Mouse (Mus musculus) heart, adult 2 months (tissue): ENCODE measurements at regions not wholly inside any gene's neighbourhood (a gene's known extent, or its start where the extent isn't known, plus 50 kb on each side); places are given as distances from the start of the nearest gene placed in this dataset.
A peak's percentile ranks its signal among the peaks of the same experiment; 100 is the strongest.

Experiments used
- DNase-seq, 2 experiments: peaks; one replicate each; pipeline ENCODE4 v3.0.0; 2021
- H3K27ac ChIP-seq: fragments of 200-600 bp; 2 replicates; pipeline ENCODE4 v1.8.1; 2022
- H3K27me3 ChIP-seq: fragments of 200-500 bp; 2 replicates; pipeline ENCODE4 v1.6.1; 2012; ENCODE audit warnings: mild to moderate bottlenecking, low read length, inconsistent platforms, mixed read lengths; ENCODE audit not compliant: control insufficient read depth, insufficient read depth
- H3K36me3 ChIP-seq: fragments of 200-500 bp; 2 replicates; pipeline ENCODE4 v1.6.1; 2012; ENCODE audit warnings: low read length, inconsistent platforms; ENCODE audit not compliant: control insufficient read depth, insufficient read depth
- H3K4me1 ChIP-seq: fragments of 200-500 bp; 2 replicates; pipeline ENCODE4 v1.6.1; 2011; ENCODE audit warnings: low read length; ENCODE audit not compliant: control insufficient read depth, insufficient read depth
- H3K4me3 ChIP-seq: fragments of 200-600 bp; 2 replicates; pipeline ENCODE4 v1.8.1; 2022
- H3K79me2 ChIP-seq: fragments of 200-500 bp; replicated peaks from 2 replicates; pipeline ENCODE4 v1.6.1; 2012; ENCODE audit warnings: mild to moderate bottlenecking, inconsistent platforms, low read length, moderate library complexity, mixed read lengths; ENCODE audit not compliant: control insufficient read depth, insufficient read depth
- H3K9ac ChIP-seq: fragments of 200-500 bp; 2 replicates; pipeline ENCODE4 v1.6.1; 2012; ENCODE audit warnings: low read depth, mild to moderate bottlenecking, control low read depth, inconsistent platforms, low read length, mixed read lengths
- CTCF ChIP-seq: fragments of 200-600 bp; IDR thresholded peaks from 2 replicates; pipeline ENCODE4 v1.8.1; 2022; ENCODE audit warnings: antibody characterized with exemption, mild to moderate bottlenecking, moderate library complexity
- EP300 ChIP-seq: fragments of 200-500 bp; IDR thresholded peaks from 2 replicates; pipeline ENCODE4 v1.6.1; 2011; ENCODE audit warnings: low read depth, low read length, control low read depth; ENCODE audit not compliant: insufficient read depth
- POLR2A ChIP-seq: fragments of 200-500 bp; IDR thresholded peaks from 2 replicates; pipeline ENCODE4 v1.6.1; 2011; ENCODE audit warnings: mild to moderate bottlenecking, low read depth, low read length, control low read depth; ENCODE audit not compliant: insufficient read depth
- WGBS: fragments of 180-500 bp; shearing (Covaris S2); methylation state at CpG from one replicate; pipeline ENCODE4 v1.1.7; 2018; 5-methylcytosine and 5-hydroxymethylcytosine counted together
- intact Hi-C: fragments of 180-260 bp; cut with DNase I; formaldehyde crosslinking; loops from one replicate; pipeline ENCODE4 v1.15.1; 2025

- no peaks in the 10 kb centered on the region for H3K79me2 ChIP-seq
- no peak for DNase-seq
- H3K9ac ChIP-seq = no peak overlapping the region
- no peaks in the 10 kb centered on the region for H3K36me3 ChIP-seq
- WGBS = 78% methylated on average over 10 of the region's 10 CpGs
- H3K27me3 ChIP-seq = no peaks in the 10 kb centered on the region
- H3K27ac ChIP-seq = no peak overlapping the region
- H3K4me3 ChIP-seq = no peak overlapping the region
- intact Hi-C loops = no loop called here
- TF ChIP-seq POLR2A (no peak), CTCF (no peak), EP300 (no peak)
- H3K4me1 ChIP-seq = no peaks in the 10 kb centered on the region
Measured at GRCm38 (mm10) chr14:106034933-106035665, 70.9 kb upstream of the Trim52 start.

- Histone ChIP-seq H3K36me3 (no peaks in the 10 kb centered on the region), H3K4me3 (no peak overlapping the region), H3K27ac (no peak overlapping the region), H3K27me3 (no peaks in the 10 kb centered on the region), H3K79me2 (no peaks in the 10 kb centered on the region), H3K9ac (no peak overlapping the region), H3K4me1 (no peaks in the 10 kb centered on the region; the same call in 1 of the 2 replicates)
- intact Hi-C loops = no loop called here
- no peak for DNase-seq
- WGBS = 87% methylated on average over 1 of the region's 1 CpGs
- no peak for TF ChIP-seq CTCF
- no peak for TF ChIP-seq EP300
- no peak for TF ChIP-seq POLR2A
Measured at GRCm38 (mm10) chr14:106044274-106044673, 61.7 kb upstream of the Trim52 start.

GRCm38 (mm10) chr14:106050231-106050630, 55.8 kb upstream of the Trim52 start:
- H3K9ac ChIP-seq = no peak overlapping the region
- intact Hi-C loops = no loop called here
- no peak overlapping the region for H3K4me3 ChIP-seq
- TF ChIP-seq EP300 (no peak), POLR2A (no peak), CTCF (no peak)
- H3K27ac ChIP-seq = no peak overlapping the region
- H3K4me1 ChIP-seq = no peaks in the 10 kb centered on the region; the same call in 1 of the 2 replicates
- H3K27me3 ChIP-seq = no peaks in the 10 kb centered on the region
- DNase-seq = no peak
- WGBS = 73% methylated on average over 1 of the region's 1 CpGs
- H3K36me3 ChIP-seq = no peaks in the 10 kb centered on the region
- H3K79me2 ChIP-seq = no peaks in the 10 kb centered on the region

- H3K4me1 ChIP-seq = no peaks in the 10 kb centered on the region
- H3K27ac ChIP-seq = peak overlapping the region; percentile 16; the same call in 1 of the 2 replicates
- TF ChIP-seq EP300 (no peak), CTCF (no peak), POLR2A (no peak)
- H3K36me3 ChIP-seq = no peaks in the 10 kb centered on the region
- H3K4me3 ChIP-seq = no peak overlapping the region
- 43% methylated on average over 6 of the region's 6 CpGs for WGBS
- H3K27me3 ChIP-seq = no peaks in the 10 kb centered on the region
- no peak for DNase-seq
- intact Hi-C loops = no loop called here
- H3K9ac ChIP-seq = no peak overlapping the region
- no peaks in the 10 kb centered on the region for H3K79me2 ChIP-seq
Measured at GRCm38 (mm10) chr14:106052585-106053551, 53.1 kb upstream of the Trim52 start.
